ENCODE assay signal across 15 mouse cellular contexts in the genomic region with DNA sequence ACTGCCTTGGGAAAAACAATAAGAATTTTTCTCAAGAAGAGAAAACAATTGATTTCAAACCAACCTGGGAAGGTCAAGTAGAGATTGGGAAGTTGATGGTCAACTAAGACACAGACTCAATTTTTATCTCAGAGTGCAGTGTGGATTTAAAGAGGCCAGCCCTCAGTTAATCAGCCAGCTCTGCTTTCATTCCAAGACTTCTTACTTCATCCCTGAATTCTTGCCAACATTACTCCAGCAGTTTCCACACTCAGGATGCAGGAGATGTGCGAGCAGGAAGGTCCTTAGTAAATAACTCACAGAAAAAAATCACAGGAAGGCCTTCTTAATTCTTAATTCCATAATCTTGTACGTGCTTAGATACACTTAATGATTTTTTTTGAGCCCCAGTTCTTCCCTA.
A peak's percentile ranks its signal among the peaks of the same experiment; 100 is the strongest.
DNase-seq lines count a peak whose midpoint lies in the region; ATAC-seq and TF ChIP-seq lines count a peak whose summit lies in the region.
"Had no signal": no experiment of that assay in that cellular context is flagged by ENCODE, and none has a peak within 500 bp of the region (broad histone marks: within the 10 kb centered on the region; RNA-seq: fewer than 3 reads in every experiment).

No protein-coding gene starts in this region.

- no peaks in the 10 kb centered on the region for H3K27me3 ChIP-seq in Patski
- no peaks in the 10 kb centered on the region for H3K27me3 ChIP-seq in heart, embryonic 12.5 days (replicated peaks)
- H3K27me3 ChIP-seq in stomach, postnatal 0 days (ENCODE audit: control insufficient read depth, insufficient read depth, low read length), result no peaks in the 10 kb centered on the region
- H3K27me3 ChIP-seq: CH12.LX; embryonic facial prominence, embryonic 13.5 days; liver, embryonic 15.5 days had no signal

- in situ Hi-C loops in Patski (cut with MboI; ENCODE audit: low pct_unique_long_range_greater_than_20kb), result no loop called here

- 36% methylated on average over 2 of the region's 2 CpGs for WGBS in heart, embryonic 12.5 days
- WGBS in stomach, postnatal 0 days, result 43% methylated on average over 2 of the region's 2 CpGs

- H3K27ac ChIP-seq in heart, embryonic 12.5 days (ENCODE audit: poor library complexity, severe bottlenecking), result peak overlapping the region; percentile 42
- no peak overlapping the region for H3K27ac ChIP-seq in stomach, postnatal 0 days (replicated peaks)
- no peak overlapping the region for H3K27ac ChIP-seq in layer of hippocampus, adult 2 months
- H3K27ac ChIP-seq: embryonic facial prominence, embryonic 13.5 days; hindbrain, postnatal 0 days; liver, embryonic 15.5 days had no signal

- no peak overlapping the region for H3K4me3 ChIP-seq in heart, embryonic 12.5 days
- no peak overlapping the region for H3K4me3 ChIP-seq in stomach, postnatal 0 days (ENCODE audit: low read depth, low read length)
- H3K4me3 ChIP-seq in layer of hippocampus, adult 2 months, result no peak overlapping the region
- H3K4me3 ChIP-seq: embryonic facial prominence, embryonic 13.5 days; liver, embryonic 15.5 days had no signal

- no peaks in the 10 kb centered on the region for H3K36me3 ChIP-seq in heart, embryonic 12.5 days
- no peaks in the 10 kb centered on the region for H3K36me3 ChIP-seq in stomach, postnatal 0 days (ENCODE audit: control insufficient read depth, insufficient read depth, low read length)
- H3K36me3 ChIP-seq: embryonic facial prominence, embryonic 13.5 days; liver, embryonic 15.5 days had no signal

- no peak for TF ChIP-seq EP300 in stomach, postnatal 0 days (optimal IDR thresholded peaks at IDR 0.05)

- CTCF ChIA-PET in Patski (lab: Charles Lee), result interaction anchor here (1.5 kb wide), 1 partner anchor 987 kb away, joined by 3 read pairs; no protein-coding TSS in a partner anchor

- H3K9me3 ChIP-seq in heart, embryonic 12.5 days (replicated peaks), result no peaks in the 10 kb centered on the region
- no peaks in the 10 kb centered on the region for H3K9me3 ChIP-seq in stomach, postnatal 0 days (ENCODE audit: control insufficient read depth, low read length)
- H3K9me3 ChIP-seq: embryonic facial prominence, embryonic 13.5 days; liver, embryonic 15.5 days had no signal

- peak; percentile 13 for DNase-seq in kidney, adult 9 months
- DNase-seq in kidney, postnatal 10 days, result no peak
- DNase-seq in Patski (ENCODE audit: low read depth, low spot score), result peak; percentile 47
- DNase-seq in lung, postnatal 10 days, result peak; percentile 51
- no peak for DNase-seq in stomach, postnatal 0 days (ENCODE audit: low spot score)
- DNase-seq in layer of hippocampus, adult 2 months (ENCODE audit: low spot score in 2 of 2), result no peak
- DNase-seq in testis, postnatal 10 days (ENCODE audit: low spot score), result no peak
- DNase-seq: adrenal gland, postnatal 25 days; right cerebral cortex, postnatal 25 days; thymus, postnatal 14 days had no signal

- no peak for TF ChIP-seq CTCF in Patski (IDR thresholded peaks at IDR 0.05)
- no peak for TF ChIP-seq CTCF in stomach, postnatal 0 days (IDR thresholded peaks at IDR 0.05; ENCODE audit: low read depth)
- TF ChIP-seq CTCF in layer of hippocampus, adult 2 months (conservative IDR thresholded peaks at IDR 0.05), result no peak

- POLR2A ChIA-PET in Patski (lab: Charles Lee), result no interaction called here

- no peak for ATAC-seq in Patski
- peak; percentile 64 for ATAC-seq in heart, embryonic 12.5 days (ENCODE audit: insufficient number of reproducible peaks, low FRiP score)
- ATAC-seq in stomach, postnatal 0 days (ENCODE audit: low FRiP score, low TSS enrichment), result no peak
- ATAC-seq: hindbrain, postnatal 0 days had no signal

- no peak overlapping the region for H3K9ac ChIP-seq in heart, embryonic 12.5 days
- no peak overlapping the region for H3K9ac ChIP-seq in stomach, postnatal 0 days (ENCODE audit: low read length)
- H3K9ac ChIP-seq: embryonic facial prominence, embryonic 13.5 days; liver, embryonic 15.5 days had no signal

- no peak overlapping the region for H3K4me2 ChIP-seq in heart, embryonic 12.5 days
- no peak overlapping the region for H3K4me2 ChIP-seq in stomach, postnatal 0 days (replicated peaks; ENCODE audit: low read depth)
- H3K4me2 ChIP-seq: embryonic facial prominence, embryonic 13.5 days; liver, embryonic 15.5 days had no signal

- H3K4me1 ChIP-seq in heart, embryonic 12.5 days (replicated peaks), result peaks cover 54% of the 10 kb centered on the region
- H3K4me1 ChIP-seq in stomach, postnatal 0 days (replicated peaks; ENCODE audit: control insufficient read depth, insufficient read depth), result no peaks in the 10 kb centered on the region; the same call in 1 of the 2 replicates
- H3K4me1 ChIP-seq: liver, embryonic 15.5 days had no signal

Comparison
In these comparisons a context has a peak if more than half of its experiments do, and no peak if none do; other contexts are left out.
1. DNase-seq: peak in kidney, adult 9 months (single experiment), Patski (single experiment) and lung, postnatal 10 days (single experiment); none in kidney, postnatal 10 days (single experiment), stomach, postnatal 0 days (single experiment), layer of hippocampus, adult 2 months (0 of 2) and testis, postnatal 10 days (single experiment).